Mouse (Mus musculus) embryonic facial prominence, embryonic 15.5 days (tissue): Measurements from ENCODE around the gene Frs2. TPM values are rescaled to one million over a fixed set of nuclear protein-coding genes. Genes with fewer than 3 reads are reported as not detected.
"Not testable (repeated sequence)": the region's sequence is repeated elsewhere in the genome, so short reads cannot be mapped to it uniquely, and the experiment has no call there.

Source experiments
- ATAC-seq: fragments of 200-750 bp; cut with Nextera tagmentation; 2 replicates; pipeline ENCODE4 v1.8.0; 2017; ENCODE audit warnings: low read depth, moderate TSS enrichment; ENCODE audit not compliant: insufficient number of reproducible peaks, low FRiP score, low TSS enrichment
- H3K27ac ChIP-seq: fragments of 300-500 bp; sonication (generic); replicated peaks from 2 replicates; pipeline ENCODE4 v1.5.1; 2015; ENCODE audit warnings: mild to moderate bottlenecking, inconsistent platforms
- H3K27me3 ChIP-seq: fragments of 300-500 bp; sonication (generic); 2 replicates; pipeline ENCODE4 v1.6.1; 2015; ENCODE audit warnings: inconsistent platforms
- H3K36me3 ChIP-seq: fragments of 300-500 bp; sonication (generic); 2 replicates; pipeline ENCODE4 v1.6.1; 2015; ENCODE audit warnings: mild to moderate bottlenecking, inconsistent platforms
- H3K4me1 ChIP-seq: fragments of 300-500 bp; sonication (generic); 2 replicates; pipeline ENCODE4 v1.6.1; 2015; ENCODE audit warnings: inconsistent platforms
- H3K4me2 ChIP-seq: fragments of 300-500 bp; sonication (generic); replicated peaks from 2 replicates; pipeline ENCODE4 v1.6.1; 2015; ENCODE audit warnings: mild to moderate bottlenecking, inconsistent platforms
- H3K4me3 ChIP-seq: fragments of 300-500 bp; sonication (generic); replicated peaks from 2 replicates; pipeline ENCODE4 v1.5.1; 2015; ENCODE audit warnings: mild to moderate bottlenecking, inconsistent platforms
- H3K9ac ChIP-seq: fragments of 300-500 bp; sonication (generic); 2 replicates; pipeline ENCODE4 v1.6.1; 2015; ENCODE audit warnings: inconsistent platforms
- H3K9me3 ChIP-seq: fragments of 300-500 bp; sonication (generic); replicated peaks from 2 replicates; pipeline ENCODE4 v1.6.1; 2016; ENCODE audit warnings: inconsistent platforms
- WGBS: fragments of 180-500 bp; shearing (Covaris S2); methylation state at CpG from one replicate; pipeline ENCODE4 v1.1.7; 2015; 5-methylcytosine and 5-hydroxymethylcytosine counted together
- polyA plus RNA-seq: library from polyadenylated mRNA; unstranded; fragments of >200 nt; fragmentation: Nextera tagmentation; extraction: Ambion mirVana; gene quantifications from 2 replicates; pipeline ENCODE4 v1.2.1, GENCODE M21; 2015

Frs2 gene
- polyA plus RNA-seq, 1 experiment from 2014 or later = 21.7 TPM

GRCm38 (mm10) chr10:117040355-117040754, 108.0 kb downstream of the Frs2 start:
- H3K36me3 ChIP-seq = no peaks in the 10 kb centered on the region
- H3K4me1 ChIP-seq = peaks cover 5% of the 10 kb centered on the region
- H3K27me3 ChIP-seq = no peaks in the 10 kb centered on the region
- ATAC-seq = no peak
- H3K9ac ChIP-seq = no peak overlapping the region
- H3K4me2 ChIP-seq = no peak overlapping the region
- no peaks in the 10 kb centered on the region for H3K9me3 ChIP-seq
- H3K4me3 ChIP-seq = no peak overlapping the region
- WGBS = 77% methylated on average over 6 of the region's 6 CpGs
- H3K27ac ChIP-seq = no peak overlapping the region

- WGBS = 24% methylated on average over 8 of the region's 8 CpGs
- no peak for ATAC-seq
- H3K27ac ChIP-seq = no peak overlapping the region
- H3K27me3 ChIP-seq = no peaks in the 10 kb centered on the region
- H3K9me3 ChIP-seq = no peaks in the 10 kb centered on the region
- no peak overlapping the region for H3K9ac ChIP-seq
- H3K4me3 ChIP-seq = no peak overlapping the region
- 0 out of 2 replicates have a peak, but pooled peaks cover 6% of the 10 kb centered on the region for H3K4me1 ChIP-seq
- H3K4me2 ChIP-seq = no peak overlapping the region; the same call in 1 of the 2 replicates
- no peaks in the 10 kb centered on the region for H3K36me3 ChIP-seq
Measured at GRCm38 (mm10) chr10:117033785-117034184, 114.5 kb downstream of the Frs2 start.

- no peak overlapping the region for H3K9ac ChIP-seq
Measured at GRCm38 (mm10) chr10:117031160-117031559, 117.2 kb downstream of the Frs2 start.

GRCm38 (mm10) chr10:117026176-117026575, 122.2 kb downstream of the Frs2 start:
- no peak for ATAC-seq
- no peak overlapping the region for H3K27ac ChIP-seq

More at GRCm38 (mm10) chr10:117031160-117031559, 117.2 kb downstream of the Frs2 start:
- H3K4me2 ChIP-seq = no peak overlapping the region
- WGBS = 92% methylated on average over 3 of the region's 3 CpGs
- no peaks in the 10 kb centered on the region for H3K36me3 ChIP-seq
- H3K4me3 ChIP-seq = no peak overlapping the region
- H3K27me3 ChIP-seq = no peaks in the 10 kb centered on the region
- H3K4me1 ChIP-seq = 0 out of 2 replicates have a peak, but pooled peaks cover 6% of the 10 kb centered on the region
- H3K9me3 ChIP-seq = no peaks in the 10 kb centered on the region
- ATAC-seq = no peak
- H3K27ac ChIP-seq = no peak overlapping the region

GRCm38 (mm10) chr10:117025776-117026175, 122.6 kb downstream of the Frs2 start:
- not testable (repeated sequence) for H3K36me3 ChIP-seq, H3K9me3 ChIP-seq, ATAC-seq, H3K27me3 ChIP-seq, H3K27ac ChIP-seq, H3K9ac ChIP-seq, H3K4me1 ChIP-seq, H3K4me3 ChIP-seq, H3K4me2 ChIP-seq

More at GRCm38 (mm10) chr10:117026176-117026575, 122.2 kb downstream of the Frs2 start:
- H3K9ac ChIP-seq = no peak overlapping the region
- no peak overlapping the region for H3K4me2 ChIP-seq
- no peaks in the 10 kb centered on the region for H3K36me3 ChIP-seq
- no peaks in the 10 kb centered on the region for H3K9me3 ChIP-seq
- H3K27me3 ChIP-seq = 0 out of 2 replicates have a peak, but pooled peaks cover 6% of the 10 kb centered on the region
- 57% methylated on average over 8 of the region's 8 CpGs for WGBS
- no peak overlapping the region for H3K4me3 ChIP-seq
- H3K4me1 ChIP-seq = no peaks in the 10 kb centered on the region

GRCm38 (mm10) chr10:117023693-117024092, 124.6 kb downstream of the Frs2 start:
- H3K27me3 ChIP-seq = 0 out of 2 replicates have a peak, but pooled peaks cover 6% of the 10 kb centered on the region
- H3K4me2 ChIP-seq = peak overlapping the region; percentile 5; the same call in 1 of the 2 replicates
- no peaks in the 10 kb centered on the region for H3K4me1 ChIP-seq
- 43% methylated on average over 16 of the region's 16 CpGs for WGBS
- no peaks in the 10 kb centered on the region for H3K36me3 ChIP-seq
- H3K9ac ChIP-seq = no peak overlapping the region
- no peak for ATAC-seq
- no peaks in the 10 kb centered on the region for H3K9me3 ChIP-seq
- H3K27ac ChIP-seq = no peak overlapping the region
- H3K4me3 ChIP-seq = peak overlapping the region; percentile 7; the same call in 1 of the 2 replicates

GRCm38 (mm10) chr10:117021020-117021754, 127.1 kb downstream of the Frs2 start:
- H3K9ac ChIP-seq = no peak overlapping the region
- no peaks in the 10 kb centered on the region for H3K9me3 ChIP-seq
- H3K27ac ChIP-seq = no peak overlapping the region
- no peaks in the 10 kb centered on the region for H3K36me3 ChIP-seq
- H3K27me3 ChIP-seq = 0 out of 2 replicates have a peak, but pooled peaks cover 6% of the 10 kb centered on the region
- no peaks in the 10 kb centered on the region for H3K4me1 ChIP-seq
- ATAC-seq = peak; percentile 73
- 11% methylated on average over 21 of the region's 21 CpGs for WGBS
- H3K4me2 ChIP-seq = no peak overlapping the region
- no peak overlapping the region for H3K4me3 ChIP-seq

Other genes starting within 250 kb of the Frs2 start
- 33.1 and 36.0 TPM in 2 replicates for gene Rab3ip, start 197.8 kb downstream of the Frs2 start, polyA plus RNA-seq
- gene Gm10271, start 175.9 kb downstream of the Frs2 start, polyA plus RNA-seq = not detected in 2 replicates
- gene Best3, start 162.2 kb downstream of the Frs2 start, polyA plus RNA-seq = 2.2 and 2.8 TPM in 2 replicates
- 0.11 TPM in 1 of 2 replicates, not detected in the other for gene Lrrc10, start 103.2 kb downstream of the Frs2 start, polyA plus RNA-seq
- 231 and 233 TPM in 2 replicates for gene Cct2, start 84.7 kb downstream of the Frs2 start, polyA plus RNA-seq
- 56.3 and 56.6 TPM in 2 replicates for gene Yeats4, start 76.0 kb upstream of the Frs2 start, polyA plus RNA-seq
- not detected in 2 replicates for gene 9530003J23Rik, start 90.2 kb upstream of the Frs2 start, polyA plus RNA-seq
- 127 and 138 TPM in 2 replicates for gene Lyz2, start 133.8 kb upstream of the Frs2 start, polyA plus RNA-seq
- 0.13 TPM in 1 of 2 replicates, not detected in the other for gene Lyz1, start 144.3 kb upstream of the Frs2 start, polyA plus RNA-seq
- gene Cpsf6, start 231.5 kb upstream of the Frs2 start, polyA plus RNA-seq = 124 and 127 TPM in 2 replicates